Comparison of ENCODE assay signal across 10 mouse cellular contexts in the genomic region with DNA sequence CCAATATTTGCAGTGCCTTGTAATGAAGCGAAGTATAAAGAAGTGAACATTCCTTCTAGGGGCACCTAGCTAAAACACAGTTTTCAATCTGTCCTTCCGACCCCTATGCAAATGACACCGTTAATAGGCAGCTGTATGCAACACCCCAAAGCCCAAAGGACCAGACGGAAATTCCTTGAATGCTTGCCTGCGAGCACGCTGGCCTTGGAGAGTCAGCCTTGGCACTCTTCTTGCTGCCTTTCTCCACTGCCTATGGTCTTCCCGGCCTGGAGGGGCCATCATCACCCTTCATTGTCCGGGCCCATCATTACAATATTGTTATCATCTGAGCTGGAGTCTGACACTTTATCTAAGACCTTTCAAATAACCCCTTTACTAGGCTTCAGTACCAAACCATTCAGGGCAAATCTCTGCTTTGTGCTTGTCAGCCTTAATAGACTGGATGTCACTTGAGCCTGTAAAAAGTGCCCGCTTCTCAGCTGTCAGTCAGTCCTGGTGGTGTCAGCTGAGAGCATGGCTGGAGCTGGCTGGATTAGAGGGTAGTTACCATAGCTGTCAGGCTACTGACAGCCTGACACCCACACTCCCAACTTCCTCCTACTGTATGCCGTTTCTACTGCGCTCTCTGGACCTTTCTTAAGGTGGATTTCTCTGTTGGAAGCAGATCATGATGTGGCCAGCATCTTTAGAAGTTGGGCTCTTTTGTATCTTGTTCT.
DNase-seq lines count a peak whose midpoint lies in the region; ATAC-seq and TF ChIP-seq lines count a peak whose summit lies in the region.
"Had no signal": no experiment of that assay in that cellular context is flagged by ENCODE, and none has a peak within 500 bp of the region (broad histone marks: within the 10 kb centered on the region; RNA-seq: fewer than 3 reads in every experiment).

No protein-coding gene starts in this region.

- peaks cover 17% of the 10 kb centered on the region for H3K4me1 ChIP-seq in embryonic facial prominence, embryonic 13.5 days
- H3K4me1 ChIP-seq in heart, embryonic 15.5 days (replicated peaks) = peaks cover 10% of the 10 kb centered on the region
- H3K4me1 ChIP-seq in midbrain, embryonic 13.5 days (replicated peaks) = peaks cover 24% of the 10 kb centered on the region
- H3K4me1 ChIP-seq in lung, postnatal 0 days (ENCODE audit: insufficient read depth, low read depth, low read length) = 0 out of 2 replicates have a peak, but pooled peaks cover 4% of the 10 kb centered on the region

- DNase-seq in kidney, postnatal 14 days = peak; percentile 20
- DNase-seq in kidney, adult 11 months = no peak
- DNase-seq in liver = no peak
- DNase-seq in lung, postnatal 0 days (ENCODE audit: low spot score) = no peak
- DNase-seq: adrenal gland, adult 2 months; cerebellum, adult 18-20 months had no signal

- H3K36me3 ChIP-seq in embryonic facial prominence, embryonic 13.5 days = no peaks in the 10 kb centered on the region
- H3K36me3 ChIP-seq in heart, embryonic 15.5 days = no peaks in the 10 kb centered on the region
- no peaks in the 10 kb centered on the region for H3K36me3 ChIP-seq in midbrain, embryonic 13.5 days
- H3K36me3 ChIP-seq in lung, postnatal 0 days (ENCODE audit: insufficient read depth, low read length) = no peaks in the 10 kb centered on the region
- H3K36me3 ChIP-seq: hindbrain, embryonic 13.5 days had no signal

- no peak overlapping the region for H3K9ac ChIP-seq in embryonic facial prominence, embryonic 13.5 days
- H3K9ac ChIP-seq in heart, embryonic 15.5 days = no peak overlapping the region
- no peak overlapping the region for H3K9ac ChIP-seq in midbrain, embryonic 13.5 days (replicated peaks)
- H3K9ac ChIP-seq in lung, postnatal 0 days (replicated peaks; ENCODE audit: low read depth) = no peak overlapping the region
- H3K9ac ChIP-seq: hindbrain, embryonic 13.5 days had no signal

- no peak for TF ChIP-seq CTCF in lung, postnatal 0 days (IDR thresholded peaks at IDR 0.05)

- no peaks in the 10 kb centered on the region for H3K27me3 ChIP-seq in embryonic facial prominence, embryonic 13.5 days
- H3K27me3 ChIP-seq in heart, embryonic 15.5 days = no peaks in the 10 kb centered on the region
- H3K27me3 ChIP-seq in midbrain, embryonic 13.5 days = no peaks in the 10 kb centered on the region
- H3K27me3 ChIP-seq in lung, postnatal 0 days (replicated peaks; ENCODE audit: insufficient read depth, low read length) = no peaks in the 10 kb centered on the region
- H3K27me3 ChIP-seq: hindbrain, embryonic 13.5 days had no signal

- H3K4me2 ChIP-seq in embryonic facial prominence, embryonic 13.5 days = peak overlapping the region; percentile 18; the same call in 1 of the 2 replicates
- H3K4me2 ChIP-seq in heart, embryonic 15.5 days = peak overlapping the region; percentile 46
- no peak overlapping the region for H3K4me2 ChIP-seq in midbrain, embryonic 13.5 days (replicated peaks)
- no peak overlapping the region for H3K4me2 ChIP-seq in lung, postnatal 0 days (replicated peaks; ENCODE audit: low read depth, low read length)
- H3K4me2 ChIP-seq: hindbrain, embryonic 13.5 days had no signal

- no peak for ATAC-seq in embryonic facial prominence, embryonic 13.5 days (ENCODE audit: insufficient number of reproducible peaks, insufficient read depth, low FRiP score, low TSS enrichment, low read depth)
- no peak; the same call in 1 of the 2 replicates for ATAC-seq in heart, embryonic 15.5 days (replicated peaks; ENCODE audit: insufficient number of reproducible peaks, insufficient read depth, low FRiP score, low read depth)
- peak; percentile 82 for ATAC-seq in midbrain, embryonic 13.5 days
- ATAC-seq in lung, postnatal 0 days = no peak

- no peak overlapping the region for H3K4me3 ChIP-seq in embryonic facial prominence, embryonic 13.5 days
- no peak overlapping the region for H3K4me3 ChIP-seq in heart, embryonic 15.5 days
- no peak overlapping the region for H3K4me3 ChIP-seq in midbrain, embryonic 13.5 days (replicated peaks)
- H3K4me3 ChIP-seq in lung, postnatal 0 days (ENCODE audit: low read depth, low read length) = no peak overlapping the region
- H3K4me3 ChIP-seq: hindbrain, embryonic 13.5 days had no signal

- WGBS in embryonic facial prominence, embryonic 13.5 days = 41% methylated on average over 11 of the region's 11 CpGs
- 27% methylated on average over 11 of the region's 11 CpGs for WGBS in heart, embryonic 15.5 days
- 25% methylated on average over 11 of the region's 11 CpGs for WGBS in midbrain, embryonic 13.5 days
- WGBS in lung, postnatal 0 days = 38% methylated on average over 11 of the region's 11 CpGs

- no peaks in the 10 kb centered on the region for H3K9me3 ChIP-seq in embryonic facial prominence, embryonic 13.5 days
- no peaks in the 10 kb centered on the region for H3K9me3 ChIP-seq in heart, embryonic 15.5 days (replicated peaks)
- no peaks in the 10 kb centered on the region for H3K9me3 ChIP-seq in midbrain, embryonic 13.5 days
- no peaks in the 10 kb centered on the region for H3K9me3 ChIP-seq in lung, postnatal 0 days (ENCODE audit: low read length)
- H3K9me3 ChIP-seq: hindbrain, embryonic 13.5 days had no signal

- TF ChIP-seq EP300 in lung, postnatal 0 days (IDR thresholded peaks at IDR 0.05) = no peak

- H3K27ac ChIP-seq in embryonic facial prominence, embryonic 13.5 days = no peak overlapping the region
- H3K27ac ChIP-seq in heart, embryonic 15.5 days = no peak overlapping the region
- 0 out of 2 replicates have a peak overlapping the region, but pooled peaks have one; percentile 22 for H3K27ac ChIP-seq in midbrain, embryonic 13.5 days
- H3K27ac ChIP-seq in lung, postnatal 0 days (ENCODE audit: low read length) = no peak overlapping the region
- H3K27ac ChIP-seq: hindbrain, embryonic 13.5 days had no signal

Comparison
In these comparisons a context has a peak if more than half of its experiments do, and no peak if none do; other contexts are left out.
1. H3K4me2 ChIP-seq: peak in embryonic facial prominence, embryonic 13.5 days (single experiment) and heart, embryonic 15.5 days (single experiment); none in midbrain, embryonic 13.5 days (single experiment) and lung, postnatal 0 days (single experiment).